Mouse (Mus musculus) cerebellum, postnatal 25 days (tissue): ENCODE data around the gene Lmod3.

ENCODE experiments used
- DNase-seq, 2 experiments: peaks; one replicate each; pipeline ENCODE4 v3.0.0; 2021; ENCODE audit warnings: mixed read lengths in 2 of 2

Gene Lmod3

GRCm38 (mm10) chr6:97223566-97223965, 29.0 kb downstream of the Lmod3 start:
- no peak for DNase-seq

GRCm38 (mm10) chr6:97222931-97223467, 29.6 kb downstream of the Lmod3 start:
- no peak for DNase-seq

GRCm38 (mm10) chr6:97222321-97222720, 30.2 kb downstream of the Lmod3 start:
- no peak for DNase-seq

- DNase-seq: peak; percentile 17 to 25
Observed at GRCm38 (mm10) chr6:97221205-97222025, 31.1 kb downstream of the Lmod3 start.

- no peak for DNase-seq
Observed at GRCm38 (mm10) chr6:97220672-97221071, 31.9 kb downstream of the Lmod3 start.

- no peak for DNase-seq
Observed at GRCm38 (mm10) chr6:97216154-97216821, 36.3 kb downstream of the Lmod3 start.

GRCm38 (mm10) chr6:97211981-97212380, 40.6 kb downstream of the Lmod3 start:
- peak; percentile 81 to 84 for DNase-seq

- peak in 1 of 2 experiments; percentile 48 for DNase-seq
Observed at GRCm38 (mm10) chr6:97210962-97211601, 41.5 kb downstream of the Lmod3 start.

GRCm38 (mm10) chr6:97210191-97210961, 42.2 kb downstream of the Lmod3 start, which contains the start of gene Arl6ip5:
Gene Arl6ip5, plus strand, starts transcription at chr6:97210689.
- peak; percentile 90 to 92 for DNase-seq

- DNase-seq: no peak
Observed at GRCm38 (mm10) chr6:97209751-97210150, 42.8 kb downstream of the Lmod3 start.

GRCm38 (mm10) chr6:97209201-97209600, 43.4 kb downstream of the Lmod3 start:
- no peak for DNase-seq

GRCm38 (mm10) chr6:97208406-97208805, 44.2 kb downstream of the Lmod3 start:
- no peak for DNase-seq

- DNase-seq: no peak
Observed at GRCm38 (mm10) chr6:97207085-97207484, 45.5 kb downstream of the Lmod3 start.

- peak; percentile 99 to 100 for DNase-seq
Observed at GRCm38 (mm10) chr6:97205439-97205885, 47.1 kb downstream of the Lmod3 start, which contains the start of gene Uba3. Gene Uba3, minus strand, starts transcription at chr6:97205647.

GRCm38 (mm10) chr6:97204952-97205351, 47.6 kb downstream of the Lmod3 start:
- peak in 1 of 2 experiments; percentile 58 for DNase-seq

GRCm38 (mm10) chr6:97204252-97204869, 48.2 kb downstream of the Lmod3 start:
- DNase-seq: no peak

- DNase-seq: no peak
Observed at GRCm38 (mm10) chr6:97202477-97202876, 50.1 kb downstream of the Lmod3 start.

GRCm38 (mm10) chr6:97200437-97200836, 52.1 kb downstream of the Lmod3 start:
- no peak for DNase-seq
